Mouse (Mus musculus) CH12.LX (cell line): ENCODE results near the gene Acp7. TPM values are rescaled to one million over a fixed set of nuclear protein-coding genes. Genes with fewer than 3 reads are reported as not detected.

Experiments
- DNase-seq: peaks from one replicate; pipeline ENCODE4 v3.0.0-alpha.2; 2013; ENCODE audit errors: extremely low read depth
- H3K27ac ChIP-seq: 2 replicates; pipeline ENCODE4 v1.5.1; 2012; ENCODE audit warnings: low read depth, mild to moderate bottlenecking, control low read depth, moderate library complexity; ENCODE audit not compliant: insufficient read depth
- H3K27me3 ChIP-seq: replicated peaks from 2 replicates; pipeline ENCODE3; 2012; ENCODE audit warnings: inconsistent platforms
- H3K36me3 ChIP-seq, 2 experiments: replicated peaks in 1 of 2; 2 replicates each; pipeline versions ENCODE3 to v1.6.1; 2012; ENCODE audit warnings: inconsistent platforms in 1 of 2, low read length in 1 of 2, mild to moderate bottlenecking in 1 of 2, mixed read lengths in 1 of 2, moderate library complexity in 1 of 2; ENCODE audit not compliant: control insufficient read depth in 1 of 2, insufficient read depth in 1 of 2
- H3K4me1 ChIP-seq, 2 experiments: 2 replicates each; pipeline ENCODE4 v1.6.1; 2012; ENCODE audit warnings: inconsistent platforms in 1 of 2, moderate library complexity in 1 of 2; ENCODE audit not compliant: insufficient read depth in 2 of 2, control insufficient read depth in 1 of 2
- H3K4me2 ChIP-seq: 2 replicates; pipeline ENCODE4 v1.6.1; 2012; ENCODE audit warnings: low read depth, mild to moderate bottlenecking, control low read depth; ENCODE audit not compliant: poor library complexity, insufficient read depth, severe bottlenecking
- H3K4me3 ChIP-seq, 3 experiments: fragments of 150-350 bp in 1 of 3; sonication (generic) in 1 of 3; replicated peaks in 1 of 3; 2 replicates each; pipeline versions ENCODE3 to v1.5.1; 2011 to 2012; ENCODE audit warnings: low read depth in 2 of 3, low read length in 2 of 3, mild to moderate bottlenecking in 2 of 3, moderate library complexity in 2 of 3, control low read depth in 1 of 3, improper control_type of control experiment in 1 of 3, inconsistent platforms in 1 of 3, mixed read lengths in 1 of 3; ENCODE audit not compliant: poor library complexity in 1 of 3
- H3K79me2 ChIP-seq: replicated peaks from 2 replicates; pipeline ENCODE4 v1.6.1; 2012; ENCODE audit warnings: mild to moderate bottlenecking, moderate library complexity; ENCODE audit not compliant: control insufficient read depth, poor library complexity, insufficient read depth, severe bottlenecking; ENCODE audit errors: extremely low read depth
- H3K9ac ChIP-seq: 2 replicates; pipeline ENCODE4 v1.6.1; 2012; ENCODE audit warnings: low read depth, mild to moderate bottlenecking, control low read depth, moderate library complexity; ENCODE audit not compliant: insufficient read depth
- H3K9me3 ChIP-seq: replicated peaks from 2 replicates; pipeline ENCODE3; 2012; ENCODE audit warnings: low read length, inconsistent platforms, mixed read lengths
- BHLHE40 ChIP-seq: IDR thresholded peaks from 2 replicates; pipeline ENCODE4 v1.6.1; 2011; ENCODE audit warnings: mild to moderate bottlenecking, low read depth, low read length, improper control_type of control experiment
- CHD1 ChIP-seq: IDR thresholded peaks from 2 replicates; pipeline ENCODE4 v1.6.1; 2012; ENCODE audit warnings: low read depth, low read length, improper control_type of control experiment, inconsistent platforms
- ELF1 ChIP-seq: IDR thresholded peaks from 2 replicates; pipeline ENCODE4 v1.6.1; 2014; ENCODE audit warnings: low read depth, mild to moderate bottlenecking, inconsistent platforms, low read length, improper control_type of control experiment
- EP300 ChIP-seq: IDR thresholded peaks from 2 replicates; pipeline ENCODE4 v1.6.1; 2011; ENCODE audit warnings: low read length, improper control_type of control experiment
- ETS1 ChIP-seq: conservative IDR thresholded peaks from 2 replicates; pipeline ENCODE4 v1.6.1; 2012; ENCODE audit warnings: low read depth, mild to moderate bottlenecking, inconsistent platforms, low read length, improper control_type of control experiment, moderate library complexity
- GABPA ChIP-seq: IDR thresholded peaks from 2 replicates; pipeline ENCODE4 v1.6.1; 2012; ENCODE audit warnings: low read depth, low read length, improper control_type of control experiment, inconsistent platforms; ENCODE audit not compliant: insufficient replicate concordance
- MAFK ChIP-seq: IDR thresholded peaks from 2 replicates; pipeline ENCODE4 v1.6.1; 2011; ENCODE audit warnings: low read length, improper control_type of control experiment; ENCODE audit not compliant: insufficient replicate concordance
- MAX ChIP-seq: IDR thresholded peaks from 2 replicates; pipeline ENCODE4 v1.6.1; 2011; ENCODE audit warnings: low read length, improper control_type of control experiment
- MEF2A ChIP-seq: IDR thresholded peaks from 2 replicates; pipeline ENCODE4 v1.6.1; 2014; ENCODE audit warnings: low read depth, mild to moderate bottlenecking, inconsistent platforms, low read length, improper control_type of control experiment, borderline replicate concordance
- MXI1 ChIP-seq: IDR thresholded peaks from 2 replicates; pipeline ENCODE4 v1.6.1; 2011; ENCODE audit warnings: mild to moderate bottlenecking, low read depth, low read length, improper control_type of control experiment
- MYC ChIP-seq: IDR thresholded peaks from 2 replicates; pipeline ENCODE4 v1.6.1; 2011; ENCODE audit warnings: low read depth, mild to moderate bottlenecking, improper control_type of control experiment, low read length
- NELFE ChIP-seq: IDR thresholded peaks from 2 replicates; pipeline ENCODE4 v1.6.1; 2011; ENCODE audit warnings: low read depth, low read length, improper control_type of control experiment
- PAX5 ChIP-seq: IDR thresholded peaks from 2 replicates; pipeline ENCODE4 v1.6.1; 2012; ENCODE audit warnings: low read length, inconsistent platforms, mixed read lengths
- POLR2AphosphoS2 ChIP-seq: IDR thresholded peaks from 2 replicates; pipeline ENCODE4 v1.6.1; 2011; ENCODE audit warnings: low read depth, low read length, improper control_type of control experiment
- RAD21 ChIP-seq: IDR thresholded peaks from 2 replicates; pipeline ENCODE4 v1.6.1; 2011; ENCODE audit warnings: low read depth, mild to moderate bottlenecking, low read length, improper control_type of control experiment, moderate library complexity
- SIN3A ChIP-seq: IDR thresholded peaks from 2 replicates; pipeline ENCODE4 v1.6.1; 2012; ENCODE audit warnings: low read length, improper control_type of control experiment, inconsistent platforms
- TBP ChIP-seq: conservative IDR thresholded peaks from 2 replicates; pipeline ENCODE4 v1.6.1; 2011; ENCODE audit warnings: low read depth, low read length, improper control_type of control experiment
- USF1 ChIP-seq: IDR thresholded peaks from 2 replicates; pipeline ENCODE4 v1.6.1; 2014; ENCODE audit warnings: low read depth, mild to moderate bottlenecking, inconsistent platforms, low read length, improper control_type of control experiment
- ZC3H11A ChIP-seq: IDR thresholded peaks from 2 replicates; pipeline ENCODE4 v1.6.1; 2012; ENCODE audit warnings: low read depth, mild to moderate bottlenecking, inconsistent platforms, low read length, improper control_type of control experiment
- ZKSCAN1 ChIP-seq: IDR thresholded peaks from 2 replicates; pipeline ENCODE4 v1.6.1; 2012; ENCODE audit warnings: low read depth, inconsistent platforms, low read length, improper control_type of control experiment, borderline replicate concordance
- dilution Hi-C: fragments of 300-500 bp; cut with MboI; formaldehyde crosslinking; loops from 2 replicates; pipeline ENCODE4 v1.14.3; 2020; ENCODE audit warnings: low sequenced_read_pairs; ENCODE audit not compliant: extremely low pct_unique_long_range_greater_than_20kb, extremely low pct_ligation_motif_present
- in situ Hi-C: fragments of 300-500 bp; cut with MboI; formaldehyde crosslinking; loops from 3 replicates; pipeline ENCODE4 v1.14.3; 2019; ENCODE audit warnings: low sequenced_read_pairs, low pct_ligation_motif_present, low pct_unique_long_range_greater_than_20kb, mixed read lengths
- polyA plus RNA-seq: library from polyadenylated mRNA; unstranded; fragments of >175 nt; gene quantifications from 2 replicates; pipeline ENCODE4 v1.2.1, GENCODE M21; 2012; ENCODE audit warnings: low read depth; ENCODE audit not compliant: insufficient read length
- total RNA-seq, 2 experiments: library from RNA; depleted of rRNA; stranded (reverse); fragments of 300-350 nt in 1 of 2; fragments of >200 nt in 1 of 2; gene quantifications; 2 replicates each; pipeline ENCODE4 v1.2.3; 2012 to 2014

Acp7 gene
- total and polyA plus RNA-seq, 3 experiments, result not detected

DNA sequence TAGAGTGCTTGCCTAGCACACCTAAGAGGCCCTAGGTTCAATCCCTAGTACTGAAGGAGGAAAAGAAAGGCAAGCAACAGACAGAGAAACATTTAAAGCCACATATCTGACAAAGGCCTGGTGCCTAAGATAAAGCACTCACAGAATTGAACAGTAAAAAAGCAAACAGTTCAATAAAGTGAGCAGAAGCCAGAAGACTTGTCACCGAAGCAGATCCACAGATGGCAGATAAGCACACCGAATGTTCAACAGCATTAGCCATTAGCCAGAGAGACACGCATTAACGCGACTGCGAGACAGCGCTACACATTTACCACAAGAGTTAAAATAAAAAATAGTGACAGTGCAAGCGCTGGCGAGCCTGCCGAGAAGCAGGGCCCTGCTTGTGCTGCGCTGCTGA, 48.3 kb downstream of the Acp7 start:
- Histone ChIP-seq H3K36me3 (peaks cover 3 to 61% of the 10 kb centered on the region in 2 experiments), H3K27ac (no peak overlapping the region)

GRCm38 (mm10) chr7:28581721-28582120, 49.4 kb downstream of the Acp7 start:
- H3K4me2 ChIP-seq, result no peak overlapping the region
- no peaks in the 10 kb centered on the region for H3K79me2 ChIP-seq
- no peaks in the 10 kb centered on the region for H3K27me3 ChIP-seq
- no peak overlapping the region for H3K9ac ChIP-seq
- peaks cover 2 to 67% of the 10 kb centered on the region in 2 experiments for H3K4me1 ChIP-seq
- dilution Hi-C loops, result no loop called here
- H3K36me3 ChIP-seq, result peaks cover 3 to 59% of the 10 kb centered on the region in 2 experiments
- DNase-seq, result no peak
- TF ChIP-seq MAX (no peak), BHLHE40 (no peak), CHD1 (no peak), POLR2AphosphoS2 (no peak), ZKSCAN1 (no peak), MXI1 (no peak)
- H3K4me3 ChIP-seq, result no peak overlapping the region
- in situ Hi-C loops, result no loop called here
- peaks cover 2% of the 10 kb centered on the region for H3K9me3 ChIP-seq
- no peak overlapping the region for H3K27ac ChIP-seq

More for the DNA sequence above, 48.3 kb downstream of the Acp7 start:
- in situ Hi-C loops (no loop called here), dilution Hi-C loops (no loop called here)
- DNase-seq, result no peak
- no peaks in the 10 kb centered on the region for H3K79me2 ChIP-seq
- peaks cover 2 to 56% of the 10 kb centered on the region in 2 experiments for H3K4me1 ChIP-seq
- H3K4me3 ChIP-seq, result no peak overlapping the region
- no peak overlapping the region for H3K4me2 ChIP-seq
- peaks cover 2% of the 10 kb centered on the region for H3K9me3 ChIP-seq
- H3K9ac ChIP-seq, result no peak overlapping the region
- H3K27me3 ChIP-seq, result no peaks in the 10 kb centered on the region
- no peak for TF ChIP-seq GABPA
- TF ChIP-seq TBP, result no peak
- TF ChIP-seq EP300, result no peak
- TF ChIP-seq RAD21, result no peak
- TF ChIP-seq PAX5, result no peak
- no peak for TF ChIP-seq MEF2A
- no peak for TF ChIP-seq ETS1
- TF ChIP-seq USF1, result no peak
- TF ChIP-seq MAFK, result no peak
- TF ChIP-seq ELF1, result no peak
- TF ChIP-seq SIN3A, result no peak
- no peak for TF ChIP-seq ZC3H11A
- no peak for TF ChIP-seq NELFE
- no peak for TF ChIP-seq MYC
